Mouse (Mus musculus): Measurements from ENCODE around the gene Rdh9. TPM values are rescaled to one million over a fixed set of nuclear protein-coding genes. Genes with fewer than 3 reads are reported as not detected.
"Not testable (repeated sequence)": the region's sequence is repeated elsewhere in the genome, so short reads cannot be mapped to it uniquely, and the experiment has no call there.

The Rdh9 gene
- total RNA-seq, 2 experiments from 2014 or later: 0.36 TPM; not detected in 1

- intact Hi-C loops (cut with DNase I): no loop called here
- no peak for DNase-seq
Measured at GRCm38 (mm10) chr10:127755246-127755645, 20.9 kb upstream of the Rdh9 start.

GRCm38 (mm10) chr10:127755770-127756468 lies 20.3 kb upstream of the Rdh9 start:
- DNase-seq: peak; percentile 43 to 52
- intact Hi-C loops (cut with DNase I): no loop called here

- intact Hi-C loops (cut with DNase I): no loop called here
- no peak for DNase-seq
Measured at GRCm38 (mm10) chr10:127759181-127760110, 16.7 kb upstream of the Rdh9 start, which contains the start of the genes Rdh1 and Rdh16f1. Rdh1 (plus strand) TSS chr10:127759721. Rdh16f1 (plus strand) TSS chr10:127759787.

GRCm38 (mm10) chr10:127762926-127763325 lies 13.3 kb upstream of the Rdh9 start:
- intact Hi-C loops (cut with DNase I); DNase-seq: not testable (repeated sequence)

GRCm38 (mm10) chr10:127763914-127764680 lies 12.1 kb upstream of the Rdh9 start:
- no peak for DNase-seq
- intact Hi-C loops (cut with DNase I): no loop called here

GRCm38 (mm10) chr10:127766564-127766963 lies 9.6 kb upstream of the Rdh9 start:
- intact Hi-C loops (cut with DNase I): no loop called here
- no peak for DNase-seq

GRCm38 (mm10) chr10:127782321-127782720 lies 6.1 kb downstream of the Rdh9 start:
- intact Hi-C loops (cut with DNase I); DNase-seq: not testable (repeated sequence)

- DNase-seq; intact Hi-C loops (cut with DNase I): not testable (repeated sequence)
Measured at GRCm38 (mm10) chr10:127785411-127785810, 9.2 kb downstream of the Rdh9 start.

GRCm38 (mm10) chr10:127799295-127799694 lies 23.1 kb downstream of the Rdh9 start:
- intact Hi-C loops (cut with DNase I): no loop called here

GRCm38 (mm10) chr10:127800891-127801290 lies 24.7 kb downstream of the Rdh9 start, which contains the start of gene Rdh16:
Rdh16 (plus strand) TSS chr10:127801152.
- DNase-seq: no peak
- intact Hi-C loops (cut with DNase I): no loop called here

More at GRCm38 (mm10) chr10:127799295-127799694, 23.1 kb downstream of the Rdh9 start:
- no peak for DNase-seq

- intact Hi-C loops (cut with DNase I): no loop called here
- no peak for DNase-seq
Measured at GRCm38 (mm10) chr10:127801612-127802011, 25.4 kb downstream of the Rdh9 start.

GRCm38 (mm10) chr10:127802236-127802635 lies 26.1 kb downstream of the Rdh9 start:
- intact Hi-C loops (cut with DNase I): no loop called here
- DNase-seq: no peak

GRCm38 (mm10) chr10:127804416-127804815 lies 28.2 kb downstream of the Rdh9 start:
- DNase-seq: no peak
- intact Hi-C loops (cut with DNase I): no loop called here

GRCm38 (mm10) chr10:127815888-127816287 lies 39.7 kb downstream of the Rdh9 start:
- no peak for DNase-seq
- intact Hi-C loops (cut with DNase I): no loop called here

GRCm38 (mm10) chr10:127817268-127817910 lies 41.2 kb downstream of the Rdh9 start:
- DNase-seq; intact Hi-C loops (cut with DNase I): not testable (repeated sequence)

GRCm38 (mm10) chr10:127821806-127822205 lies 45.6 kb downstream of the Rdh9 start:
- intact Hi-C loops (cut with DNase I): not testable (repeated sequence)

GRCm38 (mm10) chr10:127825386-127825785 lies 49.2 kb downstream of the Rdh9 start:
- no peak for DNase-seq
- intact Hi-C loops (cut with DNase I): loop anchor here (5.0 kb wide), 1 partner anchor 112 kb away; no protein-coding TSS in a partner anchor

More at GRCm38 (mm10) chr10:127821806-127822205, 45.6 kb downstream of the Rdh9 start:
- not testable (repeated sequence) for DNase-seq

GRCm38 (mm10) chr10:127829121-127829520 lies 52.9 kb downstream of the Rdh9 start:
- no peak for DNase-seq
- intact Hi-C loops (cut with DNase I): loop anchor here (5.0 kb wide), 1 partner anchor 108 kb away; no protein-coding TSS in a partner anchor

- DNase-seq; intact Hi-C loops (cut with DNase I): not testable (repeated sequence)
Measured at GRCm38 (mm10) chr10:127834186-127834585, 58.0 kb downstream of the Rdh9 start.

GRCm38 (mm10) chr10:127835292-127835691 lies 59.1 kb downstream of the Rdh9 start:
- DNase-seq: no peak
- intact Hi-C loops (cut with DNase I): no loop called here

Data from heart, postnatal 36 days (tissue).